Mouse (Mus musculus): Measurements from ENCODE around the gene Ankzf1.
A peak's percentile ranks its signal among the peaks of the same experiment; 100 is the strongest.

Gene Ankzf1

DNA sequence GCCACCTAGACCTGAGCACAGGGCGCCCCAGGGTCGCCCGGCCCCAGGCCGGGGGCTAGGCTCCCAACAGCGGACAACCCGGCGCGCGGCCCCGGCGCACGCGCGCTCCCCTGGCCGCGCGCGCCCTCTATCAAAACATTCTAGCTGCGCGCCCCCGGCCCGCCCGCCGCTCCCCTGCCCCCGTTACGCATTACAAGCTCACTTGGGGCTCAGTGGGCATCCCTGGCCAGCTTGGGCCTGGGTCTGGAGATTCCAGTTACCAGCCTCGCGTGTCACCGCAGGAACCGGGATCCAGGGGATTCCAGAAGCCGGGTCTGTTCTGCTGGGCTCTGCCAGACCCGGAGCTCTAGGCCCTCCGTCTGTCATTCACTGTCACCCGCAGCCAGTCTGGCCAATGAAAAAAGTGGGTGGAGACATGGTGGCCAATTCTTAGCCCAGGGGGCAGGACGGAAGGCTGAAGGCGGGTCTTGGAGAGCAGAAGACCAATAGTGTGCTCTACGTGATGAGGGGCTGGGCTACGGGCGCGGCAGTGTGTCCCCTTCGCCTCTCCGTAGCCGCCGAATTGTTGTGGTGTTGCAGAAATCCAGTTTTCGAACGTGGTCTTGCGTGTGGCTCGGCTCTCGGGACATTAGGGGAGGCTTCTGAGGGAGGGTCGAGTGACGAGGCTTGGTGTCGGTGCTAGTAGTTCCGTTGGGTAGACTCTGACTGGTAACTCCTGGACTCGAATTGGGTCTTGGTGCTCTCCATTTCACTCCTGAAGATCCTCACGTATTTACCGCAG, at the start of gene Ankzf1, which contains the start of gene Atg9a:
TSS of gene Ankzf1 (plus strand) at position 530 of the 781 bp plus-strand sequence.
TSS of gene Atg9a (minus strand) at position 575 of the 781 bp plus-strand sequence.
- DNase-seq (ENCODE audit: extremely low spot score, low read depth, low spot score): peak; percentile 86

GRCm38 (mm10) chr1:75142301-75143261, 49.4 kb upstream of the Ankzf1 start, which contains the start of the genes Cnppd1 and Retreg2:
Cnppd1 (minus strand) TSS chr1:75142711.
Retreg2 (plus strand) TSS chr1:75142778.
- peak; percentile 73 for DNase-seq (ENCODE audit: extremely low spot score, low read depth, low spot score)

DNA sequence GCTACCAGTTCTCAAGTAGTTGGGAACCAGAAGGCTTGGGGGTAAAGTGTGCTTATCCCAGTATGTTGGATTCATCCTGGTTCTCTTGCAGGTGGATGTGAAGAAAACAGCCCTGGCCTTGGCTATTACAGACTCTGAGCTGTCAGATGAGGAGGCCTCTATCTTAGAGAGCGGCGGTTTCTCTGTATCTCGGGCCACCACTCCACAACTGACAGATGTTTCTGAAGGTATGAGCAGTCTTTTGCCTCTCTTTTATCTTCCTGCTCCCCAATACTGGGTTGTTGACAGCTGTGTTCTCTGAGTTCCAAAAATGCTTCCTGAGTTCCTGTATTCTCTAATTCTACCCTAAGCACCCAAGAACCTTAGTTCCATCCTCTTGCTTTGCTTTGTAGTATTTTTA, 46.4 kb upstream of the Ankzf1 start:
- DNase-seq (ENCODE audit: extremely low spot score, low read depth, low spot score): no peak

DNA sequence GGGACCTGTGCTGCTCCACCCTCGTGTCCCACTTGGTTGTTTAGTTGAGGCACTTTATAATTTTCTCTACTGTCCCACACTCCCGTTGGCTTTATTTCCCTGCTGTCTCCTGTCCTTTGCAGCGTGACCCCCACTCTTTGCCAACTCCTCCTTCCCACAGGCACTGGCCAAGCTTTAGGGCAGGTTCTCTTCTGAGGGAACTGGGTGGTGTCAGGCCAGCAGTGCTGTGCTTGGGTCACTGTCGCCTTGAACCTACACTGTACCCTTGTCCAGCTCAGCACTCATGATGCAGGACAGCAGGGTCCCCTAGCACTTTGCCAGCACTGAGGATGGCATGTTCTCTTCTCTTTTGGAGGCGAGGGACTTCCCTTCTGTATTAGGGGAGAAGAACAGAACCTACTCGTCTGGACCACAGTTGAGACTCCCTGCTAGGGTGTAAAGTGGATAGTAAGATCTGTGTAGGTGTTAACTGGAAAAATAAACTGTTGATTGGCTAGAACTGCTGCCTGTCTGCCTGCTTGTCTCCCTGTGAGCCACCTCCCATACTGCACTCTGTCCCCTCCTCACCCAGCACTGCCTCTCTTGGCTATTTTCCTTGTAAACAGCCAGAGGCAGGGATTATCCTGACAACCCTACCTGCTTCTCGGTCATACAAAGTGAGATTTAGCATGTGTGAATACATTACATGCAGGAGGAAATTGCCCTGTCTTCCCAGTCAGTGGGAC, 44.4 kb upstream of the Ankzf1 start:
- no peak for DNase-seq (ENCODE audit: extremely low spot score, low read depth, low spot score)

GRCm38 (mm10) chr1:75148727-75149126, 43.2 kb upstream of the Ankzf1 start:
- DNase-seq (ENCODE audit: extremely low spot score, low read depth, low spot score): no peak

GRCm38 (mm10) chr1:75155837-75156236, 36.1 kb upstream of the Ankzf1 start:
- no peak for DNase-seq (ENCODE audit: extremely low spot score, low read depth, low spot score)

GRCm38 (mm10) chr1:75158990-75159389, 33.0 kb upstream of the Ankzf1 start:
- DNase-seq (ENCODE audit: extremely low spot score, low read depth, low spot score): no peak

DNA sequence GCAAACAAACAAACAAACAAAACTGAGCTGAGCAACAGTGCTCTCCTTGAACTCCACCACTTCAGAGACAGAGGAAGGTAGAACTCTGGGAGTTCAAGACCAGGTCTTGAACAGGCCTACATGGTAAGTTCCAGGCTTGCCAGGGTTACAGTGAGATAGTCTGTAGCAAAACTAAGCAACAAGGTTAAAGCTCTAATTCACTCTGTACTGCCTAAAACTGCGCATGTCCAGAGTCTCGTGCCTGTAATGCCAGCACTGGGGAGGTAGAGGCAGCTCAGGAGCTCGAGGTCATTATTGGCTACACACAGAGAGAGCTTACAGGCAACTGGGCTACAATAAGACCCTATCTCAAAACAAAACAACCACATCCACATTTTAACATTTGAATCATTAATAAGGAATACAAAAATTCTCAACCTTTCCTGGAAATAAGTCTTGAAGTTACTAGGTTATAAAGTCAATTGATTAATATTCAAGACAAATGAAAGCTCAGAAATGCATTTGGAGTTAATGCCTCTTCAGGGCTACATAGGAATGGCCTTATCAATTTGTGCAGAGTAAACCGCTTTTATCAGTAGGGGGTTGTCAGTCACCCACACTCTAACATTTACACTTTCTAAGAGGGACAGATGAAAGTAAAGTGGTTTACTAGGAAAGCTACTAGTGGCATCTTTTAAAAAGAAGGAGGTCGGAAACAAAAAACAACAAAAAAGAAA, 32.3 kb upstream of the Ankzf1 start:
- no peak for DNase-seq (ENCODE audit: extremely low spot score, low read depth, low spot score)

DNA sequence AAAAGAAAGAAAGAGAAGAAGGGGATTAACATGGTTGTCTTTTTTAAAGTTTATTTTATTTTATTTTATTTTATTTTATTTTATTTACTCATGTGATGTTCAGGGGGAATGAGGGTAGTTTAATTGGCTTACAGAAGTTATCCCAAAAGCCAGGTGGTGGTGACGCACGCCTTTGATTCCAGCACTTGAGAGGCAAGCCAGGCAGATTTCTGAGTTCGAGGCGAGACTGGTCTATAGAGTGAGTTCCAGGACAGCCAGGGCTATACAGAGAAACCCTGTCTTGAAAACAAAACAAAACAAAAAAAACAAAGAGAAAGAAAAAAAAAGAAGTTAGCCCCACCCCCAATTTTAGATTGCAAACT, 31.7 kb upstream of the Ankzf1 start:
- no peak for DNase-seq (ENCODE audit: extremely low spot score, low read depth, low spot score)

GRCm38 (mm10) chr1:75168093-75168471, 23.9 kb upstream of the Ankzf1 start:
- DNase-seq (ENCODE audit: extremely low spot score, low read depth, low spot score): no peak

DNA sequence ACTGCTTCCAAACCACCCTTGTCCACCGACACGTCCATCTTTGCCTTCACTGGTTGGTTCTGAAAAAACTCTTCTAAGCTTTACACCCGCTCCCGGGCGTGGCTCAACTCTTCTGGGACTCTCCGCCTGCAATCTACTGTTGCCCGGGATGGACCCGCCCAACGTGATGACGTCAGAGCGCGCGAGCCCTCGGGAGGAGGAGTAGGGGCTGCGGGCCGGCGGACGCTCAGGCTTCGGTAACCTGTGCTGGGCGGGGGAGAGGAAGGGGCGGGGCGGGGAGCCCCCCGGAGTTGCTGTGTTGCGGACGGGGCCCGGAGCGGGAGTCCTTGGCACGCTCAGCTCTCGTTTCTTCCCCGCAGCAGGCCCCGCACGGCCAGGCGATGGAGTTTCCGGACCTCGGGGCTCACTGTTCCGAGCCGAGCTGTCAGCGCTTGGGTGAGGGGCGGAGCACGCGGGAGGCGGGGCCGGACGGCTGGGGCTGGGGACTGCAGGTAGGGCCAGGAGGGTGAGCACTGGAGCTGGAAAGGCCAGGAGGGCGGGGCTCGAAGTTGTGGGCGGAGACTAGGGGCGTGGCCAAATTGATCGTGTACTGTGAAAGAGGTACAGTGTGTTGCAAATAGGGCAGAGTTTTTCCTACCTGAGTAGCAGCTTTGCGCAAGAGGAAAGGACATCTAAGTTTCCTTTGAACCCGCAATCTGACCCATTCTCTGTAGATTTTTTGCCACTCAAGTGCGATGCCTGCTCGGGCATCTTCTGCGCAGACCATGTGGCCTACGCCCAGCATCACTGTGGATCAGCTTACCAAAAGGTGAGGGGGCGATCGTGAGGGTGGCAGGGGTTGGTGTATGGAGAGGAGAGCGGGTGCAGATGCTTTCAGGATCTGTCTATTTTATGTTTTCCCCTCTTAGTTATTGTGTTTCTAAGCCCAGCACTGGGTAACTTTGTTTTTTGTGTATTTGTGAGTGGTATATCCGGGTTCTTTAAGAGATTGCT, 23.2 kb upstream of the Ankzf1 start, which contains the start of gene Zfand2b:
TSS of gene Zfand2b (plus strand) at position 175 of the 993 bp plus-strand sequence.
- DNase-seq (ENCODE audit: extremely low spot score, low read depth, low spot score): peak; percentile 70

DNA sequence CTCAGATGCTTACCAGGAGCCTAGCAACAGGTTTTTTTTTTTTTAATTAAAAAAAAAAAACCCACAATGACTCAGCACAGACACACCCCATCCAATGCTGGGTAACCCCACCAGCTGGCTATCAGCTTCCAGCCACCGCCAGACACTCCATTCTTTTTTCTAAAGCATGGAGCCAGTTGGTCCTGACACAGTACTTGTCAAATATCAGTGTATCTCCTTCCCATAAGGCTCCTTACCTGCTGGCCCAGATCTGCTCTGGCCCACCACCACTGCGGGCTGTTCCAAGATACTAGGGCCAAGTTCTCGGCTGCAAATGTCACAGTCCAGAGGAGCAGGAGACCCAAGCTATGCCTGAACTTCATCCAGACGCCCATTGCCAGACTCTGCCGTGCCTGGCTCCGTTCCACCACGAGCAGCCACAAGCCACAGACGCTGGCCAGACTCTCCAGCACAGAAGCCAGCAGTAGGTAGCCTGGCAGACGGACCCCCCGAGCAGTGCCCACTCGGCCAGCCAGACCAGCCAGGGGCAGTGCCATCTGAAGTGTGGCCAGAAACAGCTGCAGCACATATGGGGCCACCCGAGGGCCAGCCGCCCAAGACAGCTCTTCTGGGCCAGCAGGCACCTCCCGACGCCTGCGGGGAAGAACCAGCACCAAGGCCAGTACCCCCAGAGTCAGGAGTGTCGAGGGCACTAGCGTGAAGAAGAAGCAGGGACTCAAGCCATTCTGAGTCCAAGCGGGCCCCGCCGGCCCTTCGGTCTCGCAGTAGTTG, 12.4 kb upstream of the Ankzf1 start:
- DNase-seq (ENCODE audit: extremely low spot score, low read depth, low spot score): no peak

DNA sequence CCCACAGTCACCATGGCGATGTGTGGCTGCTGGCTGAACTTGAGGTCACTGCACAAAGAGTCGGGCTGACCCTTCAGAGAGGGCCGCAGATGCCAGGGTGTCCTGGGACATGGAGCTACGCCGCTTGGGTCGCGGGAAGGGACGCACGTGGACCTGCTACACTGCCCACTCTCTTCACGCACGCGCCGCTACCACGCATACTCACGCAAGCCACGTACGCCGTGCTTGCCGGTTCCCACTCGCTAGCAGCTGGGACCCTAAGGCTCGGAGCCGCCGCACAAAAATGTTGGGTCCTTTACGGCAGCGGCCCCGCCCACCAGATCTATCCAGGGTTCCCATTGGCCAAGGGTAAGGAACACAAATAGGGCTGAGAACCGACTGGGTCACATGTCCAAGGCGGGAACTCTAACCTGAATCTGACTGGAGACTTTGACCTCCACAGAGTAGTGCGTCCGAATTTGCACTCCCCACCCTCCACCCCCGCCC, 11.8 kb upstream of the Ankzf1 start, which contains the start of gene Abcb6:
TSS of gene Abcb6 (minus strand) at position 288 of the 486 bp plus-strand sequence.
- DNase-seq (ENCODE audit: extremely low spot score, low read depth, low spot score): peak; percentile 67

DNA sequence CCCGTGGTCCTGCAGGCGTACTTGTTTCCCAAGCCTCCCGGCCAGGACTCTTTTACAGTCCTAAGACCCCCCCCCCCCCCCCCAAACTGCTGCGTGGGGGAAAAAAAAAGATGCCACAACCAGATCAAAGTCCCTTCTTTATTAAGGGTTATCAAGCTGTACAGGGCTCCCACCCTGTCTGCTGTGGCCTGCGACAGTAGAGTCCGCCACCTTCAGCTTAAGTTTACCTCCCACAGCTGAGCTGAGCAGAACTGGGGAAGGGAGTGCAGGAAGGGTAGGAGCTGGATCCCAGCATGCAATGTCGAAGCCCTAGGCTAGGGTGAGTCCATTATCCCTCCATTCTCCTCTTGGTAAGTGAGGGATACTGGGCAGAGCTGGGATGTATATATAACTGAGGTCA, 11.2 kb upstream of the Ankzf1 start:
- no peak for DNase-seq (ENCODE audit: extremely low spot score, low read depth, low spot score)

DNA sequence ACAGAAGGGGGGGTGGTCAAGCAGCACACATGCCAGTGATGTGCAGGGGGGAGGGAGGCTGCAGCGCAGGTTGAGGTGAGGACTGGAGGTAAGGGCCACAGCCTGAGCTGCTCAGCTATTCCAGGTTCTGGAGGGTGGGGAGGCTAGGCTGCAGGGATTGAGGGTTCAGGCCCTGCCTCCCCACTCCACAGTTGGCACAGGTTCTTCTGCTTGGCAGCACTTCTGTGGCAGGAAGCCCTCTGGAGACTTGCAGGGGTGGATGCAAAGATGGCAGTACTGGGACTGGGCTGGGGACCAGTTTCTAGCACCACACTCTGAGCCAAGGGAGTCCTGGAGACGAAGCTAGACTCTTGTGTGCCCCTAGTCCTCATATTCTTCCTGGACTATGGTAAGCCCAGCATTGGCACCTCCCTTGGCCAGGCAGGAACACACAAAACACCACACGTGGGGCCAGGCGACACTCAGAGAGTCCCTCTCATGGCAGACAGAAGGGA, 10.5 kb upstream of the Ankzf1 start:
- no peak for DNase-seq (ENCODE audit: extremely low spot score, low read depth, low spot score)

DNA sequence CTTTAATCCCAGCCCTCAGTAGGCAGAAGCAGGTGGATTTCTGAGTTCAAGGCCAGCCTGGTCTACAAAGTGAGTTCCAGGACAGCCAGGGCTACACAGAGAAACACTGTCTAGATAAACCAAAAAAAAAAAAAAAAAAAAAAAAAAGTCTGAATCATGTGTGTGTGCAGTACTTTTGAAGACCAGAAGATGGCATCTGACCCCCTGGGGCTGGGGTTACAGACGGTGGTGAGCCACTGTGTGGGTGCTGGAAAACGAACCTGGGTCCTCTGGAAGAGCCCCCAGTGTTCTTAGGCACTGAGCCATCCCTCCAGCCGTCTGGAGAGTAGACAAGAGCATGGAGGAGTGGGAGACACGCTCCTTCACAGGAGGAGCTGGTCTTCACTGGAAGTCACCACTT, 9.8 kb upstream of the Ankzf1 start:
- DNase-seq (ENCODE audit: extremely low spot score, low read depth, low spot score): no peak

GRCm38 (mm10) chr1:75185495-75185894, 6.5 kb upstream of the Ankzf1 start:
- no peak for DNase-seq (ENCODE audit: extremely low spot score, low read depth, low spot score)

DNA sequence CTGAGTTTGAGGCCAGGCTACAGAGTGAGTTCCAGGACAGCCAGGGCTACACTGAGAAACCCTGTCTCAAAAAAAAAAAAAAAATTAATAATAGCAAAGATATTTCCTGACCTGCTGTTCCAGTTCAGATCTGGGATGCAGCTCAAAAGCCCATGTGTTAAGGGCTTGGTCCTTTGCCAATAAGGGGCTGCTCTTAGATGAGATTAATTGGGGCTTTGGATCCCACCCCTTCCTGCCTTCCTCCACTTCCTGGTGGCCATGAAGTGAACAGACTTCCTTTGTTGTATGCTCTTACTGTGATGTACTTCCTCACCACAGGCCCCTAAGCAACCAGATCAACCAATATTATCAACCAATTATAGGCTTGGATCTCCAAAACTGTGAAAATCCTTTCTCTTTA, 4.8 kb upstream of the Ankzf1 start:
- no peak for DNase-seq (ENCODE audit: extremely low spot score, low read depth, low spot score)

Data from hindlimb bud, embryonic 11.5 days (tissue).